Mouse (Mus musculus) limb, embryonic 14.5 days (tissue): ENCODE data around the gene Klf5. TPM values are rescaled to one million over a fixed set of nuclear protein-coding genes. Genes with fewer than 3 reads are reported as not detected.

Source experiments
- ATAC-seq: fragments of 200-750 bp; cut with Nextera tagmentation; 2 replicates; pipeline ENCODE4 v1.8.0; 2017; ENCODE audit warnings: low read depth, moderate number of reproducible peaks, moderate TSS enrichment; ENCODE audit not compliant: low FRiP score
- DNase-seq: peaks from one replicate; pipeline ENCODE4 v3.0.0-alpha.2; 2015; ENCODE audit warnings: low spot score
- H3K27ac ChIP-seq: fragments of 300-500 bp; sonication (generic); replicated peaks from 2 replicates; pipeline ENCODE4 v1.5.1; 2014; ENCODE audit warnings: low read depth, mild to moderate bottlenecking, low read length, moderate library complexity, mixed read lengths
- H3K27me3 ChIP-seq: fragments of 300-500 bp; sonication (generic); 2 replicates; pipeline ENCODE4 v1.6.1; 2014; ENCODE audit warnings: low read length, mixed read lengths; ENCODE audit not compliant: control insufficient read depth, insufficient read depth
- H3K36me3 ChIP-seq: fragments of 300-500 bp; sonication (generic); 2 replicates; pipeline ENCODE4 v1.6.1; 2014; ENCODE audit warnings: mild to moderate bottlenecking, low read length, moderate library complexity, mixed read lengths; ENCODE audit not compliant: control insufficient read depth, insufficient read depth
- H3K4me1 ChIP-seq: fragments of 300-500 bp; sonication (generic); 2 replicates; pipeline ENCODE4 v1.6.1; 2014; ENCODE audit warnings: antibody characterized with exemption, low read length, mixed read lengths; ENCODE audit not compliant: control insufficient read depth, insufficient read depth
- H3K4me2 ChIP-seq: fragments of 300-500 bp; sonication (generic); replicated peaks from 2 replicates; pipeline ENCODE4 v1.6.1; 2014; ENCODE audit warnings: low read depth, mild to moderate bottlenecking, low read length, moderate library complexity; ENCODE audit not compliant: severe bottlenecking
- H3K4me3 ChIP-seq: fragments of 300-500 bp; sonication (generic); replicated peaks from 2 replicates; pipeline ENCODE4 v1.5.1; 2014; ENCODE audit warnings: low read length
- H3K9ac ChIP-seq: fragments of 300-500 bp; sonication (generic); 2 replicates; pipeline ENCODE4 v1.6.1; 2014; ENCODE audit warnings: mild to moderate bottlenecking, low read depth, low read length, moderate library complexity; ENCODE audit not compliant: severe bottlenecking
- H3K9me3 ChIP-seq: fragments of 300-500 bp; sonication (generic); 2 replicates; pipeline ENCODE4 v1.6.1; 2016; ENCODE audit warnings: low read length; ENCODE audit not compliant: control insufficient read depth
- POLR2A ChIP-seq: fragments of 200-500 bp; IDR thresholded peaks from 2 replicates; pipeline ENCODE4 v1.8.0; 2012; ENCODE audit warnings: inconsistent platforms, mild to moderate bottlenecking, moderate library complexity, borderline replicate concordance; ENCODE audit not compliant: insufficient read depth, insufficient read length; ENCODE audit errors: extremely low read depth
- WGBS: fragments of 180-500 bp; shearing (Covaris S2); extraction: QIAGEN DNeasy Blood & Tissue Kit; methylation state at CpG from one replicate; pipeline ENCODE4 v1.1.7; 2014; 5-methylcytosine and 5-hydroxymethylcytosine counted together
- polyA plus RNA-seq, 2 experiments: library from polyadenylated mRNA; depleted of rRNA in 1 of 2; stranded (reverse) in 1 of 2; unstranded in 1 of 2; fragments of >200 nt; fragmentation: Nextera tagmentation in 1 of 2; extraction: Ambion mirVana in 1 of 2; gene quantifications; 2 replicates each; pipeline versions ENCODE4 v1.2.1 to v1.2.3; 2012 to 2014

The Klf5 gene
- polyA plus RNA-seq, 2 experiments, result 22.7 to 46.7 TPM

GRCm38 (mm10) chr14:99301472-99301871 lies 3.0 kb downstream of the Klf5 start:
- H3K27ac ChIP-seq, result no peak overlapping the region
- no peak for ATAC-seq
- H3K4me1 ChIP-seq, result 0 out of 2 replicates have a peak, but pooled peaks cover 3% of the 10 kb centered on the region
- H3K27me3 ChIP-seq, result no peaks in the 10 kb centered on the region
- no peak overlapping the region for H3K4me3 ChIP-seq
- WGBS, result 58% methylated on average over 11 of the region's 11 CpGs
- no peaks in the 10 kb centered on the region for H3K9me3 ChIP-seq
- no peak overlapping the region for H3K9ac ChIP-seq
- no peak for TF ChIP-seq POLR2A
- H3K4me2 ChIP-seq, result no peak overlapping the region; the same call in 1 of the 2 replicates
- no peak for DNase-seq
- H3K36me3 ChIP-seq, result peaks cover 6% of the 10 kb centered on the region

GRCm38 (mm10) chr14:99304387-99304786 lies 5.9 kb downstream of the Klf5 start:
- no peak for TF ChIP-seq POLR2A
- Histone ChIP-seq H3K9ac (no peak overlapping the region), H3K4me3 (no peak overlapping the region), H3K4me1 (0 out of 2 replicates have a peak, but pooled peaks cover 3% of the 10 kb centered on the region), H3K36me3 (peaks cover 6% of the 10 kb centered on the region), H3K4me2 (no peak overlapping the region), H3K27me3 (no peaks in the 10 kb centered on the region), H3K27ac (no peak overlapping the region), H3K9me3 (no peaks in the 10 kb centered on the region)
- ATAC-seq (no peak), DNase-seq (no peak)
- 88% methylated on average over 3 of the region's 3 CpGs for WGBS

- no peak overlapping the region for H3K9ac ChIP-seq
- H3K36me3 ChIP-seq, result peaks cover 6% of the 10 kb centered on the region
- no peak overlapping the region for H3K4me3 ChIP-seq
- WGBS, result 45% methylated on average over 12 of the region's 12 CpGs
- DNase-seq (no peak), ATAC-seq (no peak)
- no peak overlapping the region for H3K27ac ChIP-seq
- H3K9me3 ChIP-seq, result no peaks in the 10 kb centered on the region
- no peaks in the 10 kb centered on the region for H3K27me3 ChIP-seq
- TF ChIP-seq POLR2A, result no peak
- H3K4me2 ChIP-seq, result no peak overlapping the region
- peaks cover 7% of the 10 kb centered on the region for H3K4me1 ChIP-seq
Measured at GRCm38 (mm10) chr14:99304997-99305792, 6.7 kb downstream of the Klf5 start.

GRCm38 (mm10) chr14:99306410-99306809 lies 7.9 kb downstream of the Klf5 start:
- Histone ChIP-seq H3K4me3 (no peak overlapping the region), H3K27me3 (no peaks in the 10 kb centered on the region), H3K4me2 (no peak overlapping the region), H3K27ac (no peak overlapping the region), H3K36me3 (peaks cover 6% of the 10 kb centered on the region), H3K9ac (no peak overlapping the region), H3K4me1 (peaks cover 9% of the 10 kb centered on the region), H3K9me3 (no peaks in the 10 kb centered on the region)
- DNase-seq (no peak), ATAC-seq (no peak)
- 88% methylated on average over 7 of the region's 7 CpGs for WGBS
- TF ChIP-seq POLR2A, result no peak

- Histone ChIP-seq H3K27me3 (no peaks in the 10 kb centered on the region), H3K27ac (peak overlapping the region; percentile 77), H3K36me3 (peaks cover 8% of the 10 kb centered on the region; the same call in 1 of the 2 replicates), H3K9me3 (no peaks in the 10 kb centered on the region), H3K4me2 (no peak overlapping the region), H3K9ac (no peak overlapping the region), H3K4me3 (no peak overlapping the region), H3K4me1 (peaks cover 9% of the 10 kb centered on the region)
- ATAC-seq (no peak), DNase-seq (no peak)
- WGBS, result 76% methylated on average over 9 of the region's 9 CpGs
- no peak for TF ChIP-seq POLR2A
Measured at GRCm38 (mm10) chr14:99309606-99310005, 11.1 kb downstream of the Klf5 start.
